Mouse (Mus musculus) liver, adult 2 months (tissue): ENCODE measurements around the gene Nelfcd. TPM values are rescaled to one million over a fixed set of nuclear protein-coding genes. Genes with fewer than 3 reads are reported as not detected.

Source experiments
- DNase-seq: peaks from one replicate; pipeline ENCODE4 v3.0.0-alpha.2; 2011; ENCODE audit warnings: low read depth, low spot score; ENCODE audit errors: extremely low read depth
- H3K27ac ChIP-seq: fragments of 200-500 bp; replicated peaks from 2 replicates; pipeline ENCODE4 v1.5.1; 2012; ENCODE audit warnings: low read depth, mild to moderate bottlenecking, control low read depth, inconsistent platforms, low read length; ENCODE audit not compliant: insufficient read depth
- H3K27me3 ChIP-seq: fragments of 200-500 bp; 2 replicates; pipeline ENCODE4 v1.6.1; 2012; ENCODE audit warnings: mild to moderate bottlenecking, moderate library complexity, low read length, inconsistent platforms; ENCODE audit not compliant: control insufficient read depth, insufficient read depth
- H3K36me3 ChIP-seq: fragments of 200-500 bp; 2 replicates; pipeline ENCODE4 v1.6.1; 2012; ENCODE audit warnings: low read length, inconsistent platforms; ENCODE audit not compliant: control insufficient read depth, insufficient read depth
- H3K4me1 ChIP-seq: fragments of 200-500 bp; 2 replicates; pipeline ENCODE4 v1.6.1; 2011; ENCODE audit warnings: low read length; ENCODE audit not compliant: control insufficient read depth, insufficient read depth
- H3K4me3 ChIP-seq: fragments of 200-500 bp; 2 replicates; pipeline ENCODE4 v1.5.1; 2011; ENCODE audit warnings: low read depth, mild to moderate bottlenecking, control low read depth, low read length, moderate library complexity; ENCODE audit not compliant: insufficient read depth
- H3K79me2 ChIP-seq: fragments of 200-500 bp; 2 replicates; pipeline ENCODE4 v1.6.1; 2012; ENCODE audit warnings: inconsistent platforms, mild to moderate bottlenecking, low read length, moderate library complexity; ENCODE audit not compliant: control insufficient read depth, insufficient read depth
- H3K9ac ChIP-seq: fragments of 200-500 bp; 2 replicates; pipeline ENCODE4 v1.6.1; 2012; ENCODE audit warnings: low read depth, mild to moderate bottlenecking, control low read depth, inconsistent platforms, low read length
- CTCF ChIP-seq: fragments of 200-500 bp; IDR thresholded peaks from 2 replicates; pipeline ENCODE4 v1.5.1; 2011; ENCODE audit warnings: low read depth, low read length, control low read depth
- POLR2A ChIP-seq: fragments of 200-500 bp; IDR thresholded peaks from 2 replicates; pipeline ENCODE4 v1.6.1; 2011; ENCODE audit warnings: low read length, control low read depth; ENCODE audit not compliant: insufficient read depth; ENCODE audit errors: extremely low read depth
- WGBS: fragments of 180-500 bp; shearing (Covaris S2); methylation state at CpG from one replicate; pipeline ENCODE4 v1.1.7; 2018; 5-methylcytosine and 5-hydroxymethylcytosine counted together
- polyA plus RNA-seq: library from polyadenylated mRNA; depleted of rRNA; stranded (reverse); fragments of >200 nt; gene quantifications from 2 replicates; pipeline ENCODE4 v1.2.3, GENCODE M21; 2012
- total RNA-seq: library from RNA; depleted of rRNA; stranded (reverse); fragments of >200 nt; gene quantifications from 2 replicates; pipeline ENCODE4 v1.2.3, GENCODE M21; 2014

Gene Nelfcd
- total and polyA plus RNA-seq, 2 experiments = 17.3 to 40.6 TPM

- H3K27ac ChIP-seq = no peak overlapping the region
- no peak overlapping the region for H3K4me3 ChIP-seq
Observed at GRCm38 (mm10) chr2:174453681-174454080, 38.1 kb downstream of the Nelfcd start.

GRCm38 (mm10) chr2:174459365-174459764 lies 43.8 kb downstream of the Nelfcd start:
- H3K4me3 ChIP-seq = no peak overlapping the region
- H3K9ac ChIP-seq = no peak overlapping the region
- H3K79me2 ChIP-seq = peaks cover 7% of the 10 kb centered on the region; the same call in 1 of the 2 replicates
- H3K27me3 ChIP-seq = no peaks in the 10 kb centered on the region
- no peak overlapping the region for H3K27ac ChIP-seq
- 47% methylated on average over 2 of the region's 2 CpGs for WGBS
- no peak for TF ChIP-seq POLR2A
- TF ChIP-seq CTCF = no peak
- H3K4me1 ChIP-seq = no peaks in the 10 kb centered on the region
- no peak for DNase-seq
- H3K36me3 ChIP-seq = peaks cover 16% of the 10 kb centered on the region

More at GRCm38 (mm10) chr2:174453681-174454080, 38.1 kb downstream of the Nelfcd start:
- TF ChIP-seq CTCF (peak; percentile 53), POLR2A (no peak)
- Histone ChIP-seq H3K79me2 (no peaks in the 10 kb centered on the region), H3K36me3 (no peaks in the 10 kb centered on the region), H3K4me1 (no peaks in the 10 kb centered on the region), H3K27me3 (no peaks in the 10 kb centered on the region), H3K9ac (no peak overlapping the region)
- DNase-seq = no peak
- WGBS = 67% methylated on average over 7 of the region's 7 CpGs

- TF ChIP-seq CTCF (no peak), POLR2A (no peak)
- H3K27me3 ChIP-seq = no peaks in the 10 kb centered on the region
- 20% methylated on average over 10 of the region's 10 CpGs for WGBS
- peak overlapping the region; percentile 88 for H3K27ac ChIP-seq
- peak overlapping the region; percentile 87 for H3K4me3 ChIP-seq
- H3K79me2 ChIP-seq = peaks cover 7% of the 10 kb centered on the region; the same call in 1 of the 2 replicates
- H3K9ac ChIP-seq = peak overlapping the region; percentile 93
- peaks cover 23% of the 10 kb centered on the region for H3K36me3 ChIP-seq
- no peak for DNase-seq
- H3K4me1 ChIP-seq = no peaks in the 10 kb centered on the region
Observed at GRCm38 (mm10) chr2:174463370-174463769, 47.8 kb downstream of the Nelfcd start.

- no peaks in the 10 kb centered on the region for H3K4me1 ChIP-seq
- H3K27ac ChIP-seq = peak within 1 kb of the TSS; percentile 88
- peaks cover 23% of the 10 kb centered on the region for H3K36me3 ChIP-seq
- TF ChIP-seq POLR2A (peak; percentile 51; the same call in 1 of the 2 replicates), CTCF (no peak)
- H3K9ac ChIP-seq = peak within 1 kb of the TSS; percentile 93
- peaks cover 7% of the 10 kb centered on the region; the same call in 1 of the 2 replicates for H3K79me2 ChIP-seq
- WGBS = 2% methylated on average over 48 of the region's 48 CpGs
- H3K4me3 ChIP-seq = peak within 1 kb of the TSS; percentile 87
- H3K27me3 ChIP-seq = no peaks in the 10 kb centered on the region
- peak; percentile 90 for DNase-seq
Observed at GRCm38 (mm10) chr2:174463789-174464523, 48.4 kb downstream of the Nelfcd start, which contains the start of gene Atp5e. TSS of gene Atp5e (minus strand) at chr2:174464105.

- no peak overlapping the region for H3K4me3 ChIP-seq
- no peak overlapping the region for H3K27ac ChIP-seq
- TF ChIP-seq POLR2A = no peak
- no peak for TF ChIP-seq CTCF
- WGBS = 80% methylated on average over 4 of the region's 4 CpGs
- H3K36me3 ChIP-seq = peaks cover 15% of the 10 kb centered on the region
- no peak for DNase-seq
- H3K9ac ChIP-seq = no peak overlapping the region
- peaks cover 3% of the 10 kb centered on the region for H3K4me1 ChIP-seq
- H3K27me3 ChIP-seq = no peaks in the 10 kb centered on the region
- peaks cover 13% of the 10 kb centered on the region; the same call in 1 of the 2 replicates for H3K79me2 ChIP-seq
Observed at GRCm38 (mm10) chr2:174470333-174470732, 54.7 kb downstream of the Nelfcd start.
